In genomic region chrX:59172200-59172599, GRCm38 (mm10) we compare ENCODE assay signal across 12 mouse cellular contexts.
DNase-seq lines count a peak whose midpoint lies in the region; ATAC-seq and TF ChIP-seq lines count a peak whose summit lies in the region.
"Had no signal": no experiment of that assay in that cellular context is flagged by ENCODE, and none has a peak within 500 bp of the region (broad histone marks: within the 10 kb centered on the region; RNA-seq: fewer than 3 reads in every experiment).

No protein-coding gene starts in this region.

- TF ChIP-seq CTCF in heart, postnatal 0 days (IDR thresholded peaks at IDR 0.05; ENCODE audit: low read depth), result peak; percentile 57
- TF ChIP-seq CTCF in liver, postnatal 0 days (IDR thresholded peaks at IDR 0.05; ENCODE audit: low read depth), result peak; percentile 58
- TF ChIP-seq CTCF in Patski (IDR thresholded peaks at IDR 0.05), result peak; percentile 39

- no peak for ATAC-seq in heart, postnatal 0 days (ENCODE audit: insufficient read depth, low read depth)
- ATAC-seq in liver, postnatal 0 days, result no peak
- no peak for ATAC-seq in liver, embryonic 12.5 days
- no peak for ATAC-seq in Patski

- POLR2A ChIA-PET in Patski (lab: Charles Lee), result no interaction called here

- TF ChIP-seq EP300 in heart, postnatal 0 days (IDR thresholded peaks at IDR 0.05; ENCODE audit: low read depth), result no peak
- no peak for TF ChIP-seq EP300 in liver, postnatal 0 days (IDR thresholded peaks at IDR 0.05; ENCODE audit: low read depth)

- DNase-seq in heart, postnatal 0 days (ENCODE audit: low spot score), result no peak
- no peak for DNase-seq in heart, adult 11 months
- DNase-seq in liver, postnatal 0 days, result no peak
- DNase-seq in Patski (ENCODE audit: low read depth, low spot score), result no peak
- peak; percentile 22 for DNase-seq in naive thymus-derived CD4-positive, alpha-beta T cell, adult 2 months (ENCODE audit: low read depth)
- DNase-seq in right cerebral cortex, postnatal 4 days, result no peak
- no peak for DNase-seq in ovary, adult 18-20 months (ENCODE audit: low spot score)
- DNase-seq: adrenal gland, postnatal 36 days; heart, postnatal 14 days; kidney, postnatal 10 days had no signal

- H3K36me3 ChIP-seq in heart, postnatal 0 days (replicated peaks; ENCODE audit: control insufficient read depth, insufficient read depth, low read length), result no peaks in the 10 kb centered on the region
- no peaks in the 10 kb centered on the region for H3K36me3 ChIP-seq in liver, postnatal 0 days (replicated peaks; ENCODE audit: insufficient read depth, low read length)
- no peaks in the 10 kb centered on the region for H3K36me3 ChIP-seq in liver, embryonic 12.5 days
- H3K36me3 ChIP-seq: liver, embryonic 15.5 days had no signal

- H3K4me2 ChIP-seq in heart, postnatal 0 days (ENCODE audit: low read depth, low read length), result no peak overlapping the region
- H3K4me2 ChIP-seq in liver, postnatal 0 days (ENCODE audit: low read depth, low read length), result no peak overlapping the region
- H3K4me2 ChIP-seq in liver, embryonic 12.5 days, result no peak overlapping the region
- H3K4me2 ChIP-seq: liver, embryonic 15.5 days had no signal

- H3K27ac ChIP-seq in heart, postnatal 0 days (ENCODE audit: low read depth), result no peak overlapping the region
- no peak overlapping the region for H3K27ac ChIP-seq in liver, postnatal 0 days (ENCODE audit: low read depth)
- H3K27ac ChIP-seq in liver, embryonic 12.5 days, result no peak overlapping the region
- H3K27ac ChIP-seq: liver, embryonic 15.5 days had no signal

- CTCF ChIA-PET in Patski (lab: Charles Lee), result interaction anchor here (0.6 kb wide), 1 partner anchor 53 kb away, joined by 3 read pairs; no protein-coding TSS in a partner anchor

- H3K27me3 ChIP-seq in heart, postnatal 0 days (ENCODE audit: control insufficient read depth, insufficient read depth, low read length), result no peaks in the 10 kb centered on the region
- peaks cover 2% of the 10 kb centered on the region; the same call in 1 of the 2 replicates for H3K27me3 ChIP-seq in liver, postnatal 0 days (ENCODE audit: insufficient read depth, low read length)
- H3K27me3 ChIP-seq in liver, embryonic 12.5 days (replicated peaks), result no peaks in the 10 kb centered on the region
- H3K27me3 ChIP-seq in Patski, result peaks cover 56% of the 10 kb centered on the region
- H3K27me3 ChIP-seq: liver, embryonic 15.5 days had no signal

- WGBS in heart, postnatal 0 days, result 0% methylated on average over 1 of the region's 1 CpGs
- 0% methylated on average over 1 of the region's 1 CpGs for WGBS in liver, postnatal 0 days (ENCODE audit: insufficient replicate concordance)
- WGBS in liver, embryonic 12.5 days (ENCODE audit: insufficient replicate concordance), result 3% methylated on average over 1 of the region's 1 CpGs

- no peak overlapping the region for H3K9ac ChIP-seq in heart, postnatal 0 days (replicated peaks; ENCODE audit: low read depth, low read length)
- no peak overlapping the region for H3K9ac ChIP-seq in liver, postnatal 0 days (replicated peaks)
- no peak overlapping the region for H3K9ac ChIP-seq in liver, embryonic 12.5 days
- H3K9ac ChIP-seq: liver, embryonic 15.5 days had no signal

- no peaks in the 10 kb centered on the region for H3K9me3 ChIP-seq in heart, postnatal 0 days (replicated peaks; ENCODE audit: control insufficient read depth, low read length)
- no peaks in the 10 kb centered on the region for H3K9me3 ChIP-seq in liver, postnatal 0 days (ENCODE audit: low read length)
- H3K9me3 ChIP-seq in liver, embryonic 12.5 days (replicated peaks), result no peaks in the 10 kb centered on the region
- H3K9me3 ChIP-seq: liver, embryonic 15.5 days had no signal

- H3K4me3 ChIP-seq in heart, postnatal 0 days (ENCODE audit: low read depth, low read length), result no peak overlapping the region
- H3K4me3 ChIP-seq in liver, postnatal 0 days (ENCODE audit: low read depth, low read length), result no peak overlapping the region
- H3K4me3 ChIP-seq in liver, embryonic 12.5 days, result no peak overlapping the region
- H3K4me3 ChIP-seq: liver, embryonic 15.5 days had no signal

- H3K4me1 ChIP-seq in heart, postnatal 0 days (ENCODE audit: control insufficient read depth, insufficient read depth), result no peaks in the 10 kb centered on the region
- H3K4me1 ChIP-seq in liver, postnatal 0 days (ENCODE audit: insufficient read depth), result no peaks in the 10 kb centered on the region
- H3K4me1 ChIP-seq in liver, embryonic 12.5 days, result no peaks in the 10 kb centered on the region
- H3K4me1 ChIP-seq: liver, embryonic 15.5 days had no signal

- in situ Hi-C loops in Patski (cut with MboI; ENCODE audit: low pct_unique_long_range_greater_than_20kb), result loop anchor here (25.0 kb wide), 1 partner anchor 560 kb away; no protein-coding TSS in a partner anchor
